Mouse (Mus musculus): ENCODE data around the gene Gm18596. TPM values are rescaled to one million over a fixed set of nuclear protein-coding genes. Genes with fewer than 3 reads are reported as not detected.

Gm18596 gene
- polyA plus RNA-seq, 1 experiment from 2014 or later: not detected

Other genes with a start within 250 kb of the Gm18596 start
- gene Fam207a, start 226.9 kb downstream of the Gm18596 start, polyA plus RNA-seq (2014; fragmentation: Nextera tagmentation; extraction: Ambion mirVana): 34.6 and 41.8 TPM in 2 replicates
- gene Itgb2, start 212.4 kb downstream of the Gm18596 start, polyA plus RNA-seq (2014; fragmentation: Nextera tagmentation; extraction: Ambion mirVana): 1.2 and 1.8 TPM in 2 replicates
- 73.1 and 79.3 TPM in 2 replicates for gene Pttg1ip, start 160.9 kb downstream of the Gm18596 start, polyA plus RNA-seq (2014; fragmentation: Nextera tagmentation; extraction: Ambion mirVana)
- 287 and 321 TPM in 2 replicates for gene Sumo3, start 136.5 kb downstream of the Gm18596 start, polyA plus RNA-seq (2014; fragmentation: Nextera tagmentation; extraction: Ambion mirVana)
- gene Gm49325, start 136.4 kb downstream of the Gm18596 start, polyA plus RNA-seq (2014; fragmentation: Nextera tagmentation; extraction: Ambion mirVana): 2.2 TPM in 1 of 2 replicates, not detected in the other
- 40.5 and 50.0 TPM in 2 replicates for gene Ube2g2, start 120.4 kb downstream of the Gm18596 start, polyA plus RNA-seq (2014; fragmentation: Nextera tagmentation; extraction: Ambion mirVana)
- gene Tspear, start 56.1 kb downstream of the Gm18596 start, polyA plus RNA-seq (2014; fragmentation: Nextera tagmentation; extraction: Ambion mirVana): 0.56 and 0.64 TPM in 2 replicates
- gene Gm19402, start 51.9 kb downstream of the Gm18596 start, polyA plus RNA-seq (2014; fragmentation: Nextera tagmentation; extraction: Ambion mirVana): not detected in 2 replicates
- not detected in 2 replicates for gene Gm9508, start 45.4 kb downstream of the Gm18596 start, polyA plus RNA-seq (2014; fragmentation: Nextera tagmentation; extraction: Ambion mirVana)
- gene Gm10272, start 36.0 kb downstream of the Gm18596 start, polyA plus RNA-seq (2014; fragmentation: Nextera tagmentation; extraction: Ambion mirVana): not detected in 2 replicates
- not detected in 2 replicates for gene Gm10024, start 31.2 kb downstream of the Gm18596 start, polyA plus RNA-seq (2014; fragmentation: Nextera tagmentation; extraction: Ambion mirVana)
- gene Gm10142, start 26.8 kb downstream of the Gm18596 start, polyA plus RNA-seq (2014; fragmentation: Nextera tagmentation; extraction: Ambion mirVana): not detected in 2 replicates
- gene Krtap12-1, start 22.0 kb downstream of the Gm18596 start, polyA plus RNA-seq (2014; fragmentation: Nextera tagmentation; extraction: Ambion mirVana): not detected in 2 replicates
- gene Gm10100, start 16.2 kb downstream of the Gm18596 start, polyA plus RNA-seq (2014; fragmentation: Nextera tagmentation; extraction: Ambion mirVana): not detected in 2 replicates
- not detected in 2 replicates for gene Gm9736, start 8.7 kb upstream of the Gm18596 start, polyA plus RNA-seq (2014; fragmentation: Nextera tagmentation; extraction: Ambion mirVana)
- not detected in 2 replicates for gene Gm3233, start 17.0 kb upstream of the Gm18596 start, polyA plus RNA-seq (2014; fragmentation: Nextera tagmentation; extraction: Ambion mirVana)
- not detected in 2 replicates for gene Gm3238, start 28.7 kb upstream of the Gm18596 start, polyA plus RNA-seq (2014; fragmentation: Nextera tagmentation; extraction: Ambion mirVana)
- not detected in 2 replicates for gene Gm7138, start 34.3 kb upstream of the Gm18596 start, polyA plus RNA-seq (2014; fragmentation: Nextera tagmentation; extraction: Ambion mirVana)
- gene Gm3250, start 39.9 kb upstream of the Gm18596 start, polyA plus RNA-seq (2014; fragmentation: Nextera tagmentation; extraction: Ambion mirVana): not detected in 2 replicates
- gene Gm7137, start 45.6 kb upstream of the Gm18596 start, polyA plus RNA-seq (2014; fragmentation: Nextera tagmentation; extraction: Ambion mirVana): not detected in 2 replicates
- gene Gm9639, start 52.4 kb upstream of the Gm18596 start, polyA plus RNA-seq (2014; fragmentation: Nextera tagmentation; extraction: Ambion mirVana): not detected in 2 replicates
- not detected in 2 replicates for gene Gm19668, start 56.5 kb upstream of the Gm18596 start, polyA plus RNA-seq (2014; fragmentation: Nextera tagmentation; extraction: Ambion mirVana)
- gene Gm9507, start 69.2 kb upstream of the Gm18596 start, polyA plus RNA-seq (2014; fragmentation: Nextera tagmentation; extraction: Ambion mirVana): not detected in 2 replicates
- gene Gm2696, start 72.0 kb upstream of the Gm18596 start, polyA plus RNA-seq (2014; fragmentation: Nextera tagmentation; extraction: Ambion mirVana): not detected in 2 replicates
- not detected in 2 replicates for gene Krtap10-4, start 84.5 kb upstream of the Gm18596 start, polyA plus RNA-seq (2014; fragmentation: Nextera tagmentation; extraction: Ambion mirVana)
- gene Krtap10-10, start 93.3 kb upstream of the Gm18596 start, polyA plus RNA-seq (2014; fragmentation: Nextera tagmentation; extraction: Ambion mirVana): not detected in 2 replicates
- gene Gm36176, start 104.2 kb upstream of the Gm18596 start, polyA plus RNA-seq (2014; fragmentation: Nextera tagmentation; extraction: Ambion mirVana): not detected in 2 replicates
- not detected in 2 replicates for gene Gm10318, start 110.2 kb upstream of the Gm18596 start, polyA plus RNA-seq (2014; fragmentation: Nextera tagmentation; extraction: Ambion mirVana)
- gene Gm3285, start 119.3 kb upstream of the Gm18596 start, polyA plus RNA-seq (2014; fragmentation: Nextera tagmentation; extraction: Ambion mirVana): not detected in 2 replicates
- gene Lrrc3, start 159.9 kb upstream of the Gm18596 start, polyA plus RNA-seq (2014; fragmentation: Nextera tagmentation; extraction: Ambion mirVana): 3.1 and 3.6 TPM in 2 replicates
- 0.56 and 1.4 TPM in 2 replicates for gene Trpm2, start 227.9 kb upstream of the Gm18596 start, polyA plus RNA-seq (2014; fragmentation: Nextera tagmentation; extraction: Ambion mirVana)
- gene 1810043G02Rik, start 235.9 kb upstream of the Gm18596 start, polyA plus RNA-seq (2014; fragmentation: Nextera tagmentation; extraction: Ambion mirVana): 33.2 and 37.1 TPM in 2 replicates